Mouse (Mus musculus) mouse embryonic stem cell (cell line): Measurements from ENCODE around the gene 1110017D15Rik.

ENCODE experiments used
- in situ Hi-C, 2 experiments: fragments of 300-500 bp; cut with MboI; formaldehyde crosslinking; loops; 1 replicate in 1 of 2; 3 replicates in 1 of 2; pipeline ENCODE4 v1.14.3; 2019 to 2020; ENCODE audit warnings: low sequenced_read_pairs in 2 of 2, low pct_unique_long_range_greater_than_20kb in 1 of 2, mixed read lengths in 1 of 2; ENCODE audit not compliant: unreplicated experiment in 1 of 2

1110017D15Rik gene

GRCm38 (mm10) chr4:41517233-41517632 lies at the start of gene 1110017D15Rik:
1110017D15Rik (minus strand) TSS chr4:41517333.
- in situ Hi-C loops, result no loop called here

- in situ Hi-C loops, result loop anchor here in 1 of 2 experiments (10.0 kb wide), 1 partner anchor 139 kb away; no protein-coding TSS in a partner anchor
Observed at GRCm38 (mm10) chr4:41566123-41566522, 49.0 kb upstream of the 1110017D15Rik start.

GRCm38 (mm10) chr4:41563297-41563696 lies 46.2 kb upstream of the 1110017D15Rik start:
- in situ Hi-C loops, result loop anchor here in 1 of 2 experiments (10.0 kb wide), 1 partner anchor 142 kb away; no protein-coding TSS in a partner anchor

- in situ Hi-C loops, result no loop called here
Observed at GRCm38 (mm10) chr4:41557092-41557491, 40.0 kb upstream of the 1110017D15Rik start.

GRCm38 (mm10) chr4:41556311-41556953 lies 39.3 kb upstream of the 1110017D15Rik start:
- in situ Hi-C loops, result no loop called here

- in situ Hi-C loops, result no loop called here
Observed at GRCm38 (mm10) chr4:41554994-41555663, 38.0 kb upstream of the 1110017D15Rik start.

GRCm38 (mm10) chr4:41553116-41553515 lies 36.0 kb upstream of the 1110017D15Rik start:
- in situ Hi-C loops, result no loop called here

- in situ Hi-C loops, result no loop called here
Observed at GRCm38 (mm10) chr4:41552529-41552928, 35.4 kb upstream of the 1110017D15Rik start.

GRCm38 (mm10) chr4:41547086-41547485 lies 30.0 kb upstream of the 1110017D15Rik start:
- in situ Hi-C loops, result no loop called here

- in situ Hi-C loops, result no loop called here
Observed at GRCm38 (mm10) chr4:41545985-41546384, 28.9 kb upstream of the 1110017D15Rik start.

GRCm38 (mm10) chr4:41542136-41542535 lies 25.0 kb upstream of the 1110017D15Rik start:
- in situ Hi-C loops, result loop anchor here in 1 of 2 experiments (5.0 kb wide), 1 partner anchor 70 kb away; no protein-coding TSS in a partner anchor

GRCm38 (mm10) chr4:41534866-41535265 lies 17.7 kb upstream of the 1110017D15Rik start:
- in situ Hi-C loops, result no loop called here

- in situ Hi-C loops, result no loop called here
Observed at GRCm38 (mm10) chr4:41532420-41532819, 15.3 kb upstream of the 1110017D15Rik start.

- in situ Hi-C loops, result no loop called here
Observed at GRCm38 (mm10) chr4:41527996-41528395, 10.9 kb upstream of the 1110017D15Rik start.

GRCm38 (mm10) chr4:41527076-41527475 lies 9.9 kb upstream of the 1110017D15Rik start:
- in situ Hi-C loops, result no loop called here

- in situ Hi-C loops, result no loop called here
Observed at GRCm38 (mm10) chr4:41526553-41526952, 9.4 kb upstream of the 1110017D15Rik start.

- in situ Hi-C loops, result no loop called here
Observed at GRCm38 (mm10) chr4:41524829-41525228, 7.7 kb upstream of the 1110017D15Rik start.

- in situ Hi-C loops, result no loop called here
Observed at GRCm38 (mm10) chr4:41523839-41524238, 6.7 kb upstream of the 1110017D15Rik start.

GRCm38 (mm10) chr4:41522788-41523187 lies 5.7 kb upstream of the 1110017D15Rik start:
- in situ Hi-C loops, result no loop called here

GRCm38 (mm10) chr4:41522136-41522535 lies 5.0 kb upstream of the 1110017D15Rik start:
- in situ Hi-C loops, result no loop called here
